Mouse (Mus musculus) adrenal gland, adult 10 weeks (tissue): ENCODE results near the gene Gm11037. TPM values are rescaled to one million over a fixed set of nuclear protein-coding genes. Genes with fewer than 3 reads are reported as not detected.

ENCODE experiments used
- polyA plus RNA-seq: library from polyadenylated mRNA; stranded (reverse); fragments of 350-450 nt; fragmentation: Illumina TruSeq; extraction: RNeasy Lipid Tissue Mini Kit (QIAGEN cat#74804); gene quantifications from one replicate; pipeline ENCODE4 v1.2.3, GENCODE M21; 2014; ENCODE audit warnings: low read depth, low replicate concordance

Gm11037 gene
- not detected for polyA plus RNA-seq

GRCm38 (mm10) chr2:131132930-131133547 lies at the start of gene Gm11037:
TSS of gene Gm11037 (plus strand) at chr2:131133497.

DNA sequence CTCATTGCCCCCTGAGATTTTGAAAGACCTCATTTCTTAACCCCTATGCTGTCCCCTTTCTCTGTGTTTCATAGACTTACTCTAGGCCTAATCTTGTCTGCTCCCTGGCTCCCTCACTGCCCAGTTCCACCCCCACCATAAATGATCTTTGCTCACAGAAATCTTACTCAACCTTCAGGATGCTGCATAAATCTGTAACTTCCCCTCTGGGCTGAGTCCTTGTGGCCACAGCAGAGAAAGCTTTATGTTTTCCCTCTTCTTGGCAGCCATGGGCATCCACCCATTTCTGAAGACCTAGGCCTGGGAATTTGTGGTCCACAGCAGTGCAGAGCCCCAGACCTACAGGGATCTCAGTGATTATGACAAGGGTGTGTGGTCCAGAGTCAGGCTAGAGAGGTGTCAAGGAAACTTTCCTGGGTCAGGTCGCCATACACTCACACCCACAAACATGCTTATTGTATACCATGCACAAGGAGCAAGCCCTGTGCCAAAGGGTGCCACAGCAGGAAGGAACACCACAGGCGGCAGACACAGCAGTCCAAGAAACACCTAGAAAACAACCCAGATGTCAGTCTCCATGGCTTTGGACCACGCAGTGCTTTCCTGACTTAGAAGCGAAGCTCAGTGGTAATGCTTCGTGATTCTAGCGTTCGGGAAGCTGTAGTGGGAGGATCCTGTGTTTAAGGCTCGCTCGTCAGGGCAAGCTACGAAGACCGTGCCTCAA lies 46.5 kb upstream of the Gm11037 start, which contains the start of gene Siglec1:
Gene Siglec1 (minus strand): TSS at position 99 of the 724 bp plus-strand sequence.

DNA sequence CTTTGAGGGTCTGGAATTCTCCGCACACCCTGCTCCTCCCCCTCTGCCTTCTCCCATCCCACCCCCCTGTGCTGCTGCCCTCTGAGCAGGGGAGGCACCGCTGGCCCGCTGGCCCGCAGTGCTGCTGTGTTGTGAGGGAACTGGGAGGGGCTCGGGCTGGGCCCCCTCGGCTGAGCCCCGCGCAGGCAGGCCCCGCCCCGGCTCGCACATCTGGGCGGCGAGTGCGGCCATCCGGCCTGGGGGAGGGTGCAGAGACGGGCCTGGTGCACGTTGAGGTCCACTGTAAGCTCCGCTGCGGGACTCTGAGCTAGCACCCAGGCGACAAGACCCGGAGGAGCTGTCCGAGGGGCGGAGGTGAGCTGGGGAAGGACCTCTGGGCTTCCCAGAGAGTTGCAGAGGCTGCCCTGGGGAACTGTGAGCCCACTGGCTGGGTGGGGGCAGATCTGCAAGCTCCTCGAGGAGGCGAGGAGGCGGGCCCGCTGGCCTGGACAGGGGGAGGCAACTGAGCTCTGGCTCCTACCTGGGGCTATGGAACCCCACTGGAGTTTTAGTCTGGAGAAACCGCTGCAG lies 6.1 kb upstream of the Gm11037 start, which contains the start of gene Hspa12b:
Gene Hspa12b (plus strand): TSS at position 120 of the 570 bp plus-strand sequence.

GRCm38 (mm10) chr2:131159938-131160581 lies 26.8 kb downstream of the Gm11037 start, which contains the start of gene 1700037H04Rik:
TSS of gene 1700037H04Rik (minus strand) at chr2:131160081.

GRCm38 (mm10) chr2:131179990-131180587 lies 46.8 kb downstream of the Gm11037 start, which contains the start of gene Cenpb:
TSS of gene Cenpb (minus strand) at chr2:131180067.

Other genes starting within 250 kb of the Gm11037 start
- 27.6 TPM for gene 4930402H24Rik, start 227.1 kb upstream of the Gm11037 start, polyA plus RNA-seq
- gene Atrn, start 227.0 kb upstream of the Gm11037 start, polyA plus RNA-seq: 43.9 TPM
- 0.93 TPM for gene Gfra4, start 90.4 kb upstream of the Gm11037 start, polyA plus RNA-seq
- gene Adam33, start 69.7 kb upstream of the Gm11037 start, polyA plus RNA-seq: 0.52 TPM
- 0.70 TPM for gene Siglec1, start 46.7 kb upstream of the Gm11037 start, polyA plus RNA-seq
- 0.99 TPM for gene Hspa12b, start 6.2 kb upstream of the Gm11037 start, polyA plus RNA-seq
- 0.87 TPM for gene 1700037H04Rik, start 26.6 kb downstream of the Gm11037 start, polyA plus RNA-seq
- gene Cenpb, start 46.6 kb downstream of the Gm11037 start, polyA plus RNA-seq: 11.2 TPM
- 0.82 TPM for gene Cdc25b, start 53.5 kb downstream of the Gm11037 start, polyA plus RNA-seq
- gene Spef1, start 53.8 kb downstream of the Gm11037 start, polyA plus RNA-seq: 1.1 TPM
- gene Ap5s1, start 73.6 kb downstream of the Gm11037 start, polyA plus RNA-seq: not detected
- 6.6 TPM for gene Mavs, start 100.6 kb downstream of the Gm11037 start, polyA plus RNA-seq
- gene Pank2, start 129.0 kb downstream of the Gm11037 start, polyA plus RNA-seq: 51.3 TPM
- 11.1 TPM for gene Rnf24, start 219.4 kb downstream of the Gm11037 start, polyA plus RNA-seq